Mouse (Mus musculus) brain, embryonic 18.5 days (tissue): Measurements from ENCODE around the gene Gm16429.
"Not testable (repeated sequence)": the region's sequence is repeated elsewhere in the genome, so short reads cannot be mapped to it uniquely, and the experiment has no call there.

Experiments
- DNase-seq: peaks from one replicate; pipeline ENCODE4 v3.0.0-alpha.2; 2012; ENCODE audit warnings: low read depth, low spot score

Gm16429 gene

DNA sequence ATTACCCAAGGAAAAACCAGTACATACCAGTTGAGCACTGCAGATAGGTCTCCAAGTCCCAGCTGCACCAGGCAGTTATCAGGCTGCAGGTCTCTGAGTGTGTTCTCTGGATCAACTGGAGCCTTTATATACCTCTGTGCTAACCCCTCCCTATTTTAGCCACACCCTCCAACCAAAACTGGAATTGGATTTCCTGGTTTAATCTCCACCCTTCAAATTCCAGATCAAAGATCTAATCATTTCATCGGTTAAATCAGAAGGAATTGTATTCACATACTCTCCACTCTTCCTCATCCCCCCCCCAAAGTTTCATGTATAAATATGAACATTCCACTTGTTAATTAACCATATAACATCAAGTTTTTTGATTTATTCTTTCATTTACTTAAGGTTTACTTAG, at the start of gene Gm16429:
Gene Gm16429, minus strand, starts transcription at position 101 of the 400 bp plus-strand sequence.
- DNase-seq = not testable (repeated sequence)
